Mouse (Mus musculus): ENCODE data around the gene Chkb. TPM values are rescaled to one million over a fixed set of nuclear protein-coding genes. Genes with fewer than 3 reads are reported as not detected.
A peak's percentile ranks its signal among the peaks of the same experiment; 100 is the strongest.

Chkb gene
- polyA plus RNA-seq (2014; fragmentation: Nextera tagmentation; extraction: Ambion mirVana): 76.5 and 80.9 TPM in 2 replicates

DNA sequence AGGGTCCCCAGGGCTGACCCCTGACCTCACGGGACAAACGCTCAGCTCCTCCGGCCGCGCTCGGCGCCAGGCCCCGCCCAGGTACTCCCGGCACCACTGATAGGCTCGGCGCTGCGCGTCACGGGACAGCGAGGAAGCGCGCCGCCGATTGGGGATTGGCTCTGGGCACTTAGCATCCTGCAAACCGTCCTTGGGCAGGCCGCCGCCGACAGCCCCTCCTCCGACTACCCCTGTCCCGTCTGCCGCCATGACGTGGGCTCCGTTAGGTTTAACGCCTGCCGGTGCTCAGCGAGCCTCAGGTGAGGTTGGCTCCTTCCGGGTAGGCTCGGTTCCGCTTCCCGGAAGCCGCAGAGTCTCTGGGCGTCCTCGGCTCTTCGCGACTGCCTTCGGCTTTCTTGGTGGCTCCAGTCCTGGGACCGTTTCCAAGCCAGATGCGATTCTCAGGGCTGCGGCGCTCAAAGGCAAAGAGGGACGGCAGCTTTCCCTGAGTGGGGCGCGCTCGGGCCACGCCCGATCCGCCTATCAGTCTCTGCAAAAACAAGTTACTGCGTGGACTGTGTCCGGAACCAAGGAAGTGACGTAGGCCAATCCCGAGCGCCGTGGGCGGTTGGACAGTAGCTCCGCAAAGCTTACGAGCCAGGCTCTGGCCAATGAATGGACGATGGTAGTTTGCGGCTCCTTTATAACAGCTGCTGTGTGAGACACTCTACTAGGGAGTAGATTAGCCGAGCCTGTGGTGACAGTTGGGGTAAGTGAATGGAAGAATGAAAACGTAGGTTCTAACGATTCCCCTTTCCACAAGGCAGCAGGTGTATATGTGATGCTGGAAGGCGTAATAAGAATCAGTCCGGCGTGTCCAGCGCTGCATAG, at the start of gene Chkb, which contains the start of the genes C730034F03Rik and Gm44502:
Gene Chkb, minus strand, starts transcription at position 557 of the 870 bp plus-strand sequence.
Gene C730034F03Rik, plus strand, starts transcription at position 238 of the 870 bp plus-strand sequence.
Gene Gm44502, minus strand, starts transcription at position 345 of the 870 bp plus-strand sequence.
- H3K4me3 ChIP-seq (ENCODE audit: low read depth, low read length): peak within 1 kb of the TSS; percentile 62
- H3K36me3 ChIP-seq (ENCODE audit: control insufficient read depth, insufficient read depth, low read length): peaks cover 11% of the 10 kb centered on the region; the same call in 1 of the 2 replicates
- H3K4me1 ChIP-seq (ENCODE audit: control insufficient read depth, insufficient read depth, low read length): peaks cover 11% of the 10 kb centered on the region
- H3K4me2 ChIP-seq (ENCODE audit: low read depth, low read length): peak within 1 kb of the TSS; percentile 95
- peak; percentile 95 for ATAC-seq (ENCODE audit: low read depth)
- under 1% methylated on average over 70 of the region's 70 CpGs for WGBS
- H3K9me3 ChIP-seq (ENCODE audit: control insufficient read depth, low read length): no peaks in the 10 kb centered on the region
- peak within 1 kb of the TSS; percentile 82 for H3K9ac ChIP-seq (replicated peaks; ENCODE audit: low read depth, low read length)
- H3K27ac ChIP-seq (ENCODE audit: low read depth, low read length): peak within 1 kb of the TSS; percentile 96
- no peaks in the 10 kb centered on the region for H3K27me3 ChIP-seq (ENCODE audit: control insufficient read depth, insufficient read depth, low read length)

DNA sequence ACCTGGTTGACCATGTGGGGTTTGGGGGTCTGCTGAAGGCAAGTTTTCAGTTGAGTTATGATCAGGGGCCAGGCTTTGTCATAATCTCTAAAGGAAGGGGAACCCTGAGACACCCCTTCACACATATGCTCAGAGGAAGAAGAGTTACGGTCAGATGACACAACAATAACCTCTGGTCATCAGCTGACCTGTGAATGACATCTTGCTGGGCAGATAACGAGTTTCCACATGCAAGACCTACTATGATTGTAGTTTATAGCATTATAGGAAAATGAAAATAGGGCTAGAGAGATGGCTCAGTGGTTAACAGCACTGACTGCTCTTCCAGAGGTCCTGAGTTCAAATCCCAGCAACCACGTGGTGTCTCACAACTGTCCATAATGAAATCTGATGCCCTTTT, 48.9 kb upstream of the Chkb start:
- WGBS: 82% methylated on average over 3 of the region's 3 CpGs
- Histone ChIP-seq H3K4me3 (ENCODE audit: low read depth, low read length) (no peak overlapping the region), H3K9me3 (ENCODE audit: control insufficient read depth, low read length) (no peaks in the 10 kb centered on the region), H3K36me3 (ENCODE audit: control insufficient read depth, insufficient read depth, low read length) (no peaks in the 10 kb centered on the region), H3K27me3 (ENCODE audit: control insufficient read depth, insufficient read depth, low read length) (no peaks in the 10 kb centered on the region), H3K9ac (replicated peaks; ENCODE audit: low read depth, low read length) (no peak overlapping the region), H3K27ac (ENCODE audit: low read depth, low read length) (no peak overlapping the region), H3K4me1 (ENCODE audit: control insufficient read depth, insufficient read depth, low read length) (peaks cover 5% of the 10 kb centered on the region; the same call in 1 of the 2 replicates), H3K4me2 (ENCODE audit: low read depth, low read length) (no peak overlapping the region)
- no peak for ATAC-seq (ENCODE audit: low read depth)

DNA sequence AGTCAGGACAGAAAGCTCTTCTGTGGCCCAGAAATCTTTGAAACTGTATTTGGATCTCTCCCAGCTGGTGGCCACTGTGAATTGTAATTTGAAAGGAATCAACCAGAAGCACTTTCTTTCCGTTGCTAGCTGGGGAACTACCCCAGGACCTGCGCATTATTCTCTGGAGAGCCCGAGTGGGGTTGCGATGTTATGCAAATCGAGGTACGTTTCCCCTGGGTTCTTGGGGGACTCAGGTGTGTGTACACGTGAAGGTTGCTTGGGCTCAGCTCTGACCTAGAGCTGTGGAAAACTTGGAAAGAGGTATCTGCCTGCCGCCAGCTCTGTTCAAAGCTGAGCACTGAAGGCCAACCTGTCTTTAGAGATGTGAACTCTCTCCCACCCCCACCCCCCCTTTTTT, 48.1 kb upstream of the Chkb start:
- no peak for ATAC-seq (ENCODE audit: low read depth)
- H3K27ac ChIP-seq (ENCODE audit: low read depth, low read length): no peak overlapping the region
- H3K27me3 ChIP-seq (ENCODE audit: control insufficient read depth, insufficient read depth, low read length): no peaks in the 10 kb centered on the region
- no peak overlapping the region for H3K4me2 ChIP-seq (ENCODE audit: low read depth, low read length)
- no peak overlapping the region for H3K4me3 ChIP-seq (ENCODE audit: low read depth, low read length)
- no peaks in the 10 kb centered on the region for H3K36me3 ChIP-seq (ENCODE audit: control insufficient read depth, insufficient read depth, low read length)
- peaks cover 5% of the 10 kb centered on the region; the same call in 1 of the 2 replicates for H3K4me1 ChIP-seq (ENCODE audit: control insufficient read depth, insufficient read depth, low read length)
- no peaks in the 10 kb centered on the region for H3K9me3 ChIP-seq (ENCODE audit: control insufficient read depth, low read length)
- no peak overlapping the region for H3K9ac ChIP-seq (replicated peaks; ENCODE audit: low read depth, low read length)
- WGBS: 48% methylated on average over 8 of the region's 8 CpGs

DNA sequence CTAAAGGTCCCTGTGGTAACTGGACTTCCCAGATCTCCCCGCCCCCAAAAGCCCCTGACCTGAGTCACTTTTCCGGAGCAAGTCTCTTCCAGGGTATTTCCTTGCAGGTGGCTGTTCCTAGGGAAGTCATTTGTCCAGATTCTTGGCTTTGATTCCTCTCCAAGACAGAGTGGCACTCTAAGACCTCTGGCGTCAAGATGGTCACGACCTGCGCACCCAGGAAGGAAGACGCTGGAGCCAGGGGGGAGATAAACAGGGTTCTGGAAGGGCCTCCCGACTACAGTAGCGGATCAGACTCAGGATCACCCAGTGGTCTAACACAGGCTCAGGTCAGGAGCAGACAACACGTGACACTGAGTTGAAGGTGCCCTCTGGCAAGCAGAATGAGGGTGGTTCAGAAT, 47.4 kb upstream of the Chkb start, which contains the start of gene Arsa:
Gene Arsa, minus strand, starts transcription at position 335 of the 401 bp plus-strand sequence.
- Histone ChIP-seq H3K4me3 (ENCODE audit: low read depth, low read length) (peak within 1 kb of the TSS; percentile 57), H3K36me3 (ENCODE audit: control insufficient read depth, insufficient read depth, low read length) (no peaks in the 10 kb centered on the region), H3K9me3 (ENCODE audit: control insufficient read depth, low read length) (no peaks in the 10 kb centered on the region), H3K27ac (ENCODE audit: low read depth, low read length) (peak within 1 kb of the TSS; percentile 77), H3K9ac (replicated peaks; ENCODE audit: low read depth, low read length) (peak within 1 kb of the TSS; percentile 64), H3K4me2 (ENCODE audit: low read depth, low read length) (peak within 1 kb of the TSS; percentile 95), H3K4me1 (ENCODE audit: control insufficient read depth, insufficient read depth, low read length) (peaks cover 5% of the 10 kb centered on the region; the same call in 1 of the 2 replicates), H3K27me3 (ENCODE audit: control insufficient read depth, insufficient read depth, low read length) (no peaks in the 10 kb centered on the region)
- 33% methylated on average over 9 of the region's 9 CpGs for WGBS
- ATAC-seq (ENCODE audit: low read depth): no peak

DNA sequence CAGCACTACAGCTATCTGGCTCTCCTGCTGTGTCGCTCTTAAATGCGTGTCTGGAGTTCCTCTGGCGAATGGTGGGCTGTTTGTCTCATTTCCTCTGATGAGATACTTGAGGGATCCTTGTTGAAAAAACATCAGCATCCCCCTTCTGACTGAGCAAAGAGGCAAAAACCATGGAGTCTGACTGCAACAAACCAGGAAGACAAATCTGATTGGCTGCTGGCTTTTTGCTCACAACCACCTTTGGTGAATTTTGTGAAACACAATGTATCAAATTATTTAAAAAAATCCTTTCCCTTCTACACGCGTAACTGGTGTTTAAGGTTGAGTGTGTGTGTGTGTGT, 46.7 kb upstream of the Chkb start:
- ATAC-seq (ENCODE audit: low read depth): no peak
- WGBS: 4% methylated on average over 5 of the region's 5 CpGs

DNA sequence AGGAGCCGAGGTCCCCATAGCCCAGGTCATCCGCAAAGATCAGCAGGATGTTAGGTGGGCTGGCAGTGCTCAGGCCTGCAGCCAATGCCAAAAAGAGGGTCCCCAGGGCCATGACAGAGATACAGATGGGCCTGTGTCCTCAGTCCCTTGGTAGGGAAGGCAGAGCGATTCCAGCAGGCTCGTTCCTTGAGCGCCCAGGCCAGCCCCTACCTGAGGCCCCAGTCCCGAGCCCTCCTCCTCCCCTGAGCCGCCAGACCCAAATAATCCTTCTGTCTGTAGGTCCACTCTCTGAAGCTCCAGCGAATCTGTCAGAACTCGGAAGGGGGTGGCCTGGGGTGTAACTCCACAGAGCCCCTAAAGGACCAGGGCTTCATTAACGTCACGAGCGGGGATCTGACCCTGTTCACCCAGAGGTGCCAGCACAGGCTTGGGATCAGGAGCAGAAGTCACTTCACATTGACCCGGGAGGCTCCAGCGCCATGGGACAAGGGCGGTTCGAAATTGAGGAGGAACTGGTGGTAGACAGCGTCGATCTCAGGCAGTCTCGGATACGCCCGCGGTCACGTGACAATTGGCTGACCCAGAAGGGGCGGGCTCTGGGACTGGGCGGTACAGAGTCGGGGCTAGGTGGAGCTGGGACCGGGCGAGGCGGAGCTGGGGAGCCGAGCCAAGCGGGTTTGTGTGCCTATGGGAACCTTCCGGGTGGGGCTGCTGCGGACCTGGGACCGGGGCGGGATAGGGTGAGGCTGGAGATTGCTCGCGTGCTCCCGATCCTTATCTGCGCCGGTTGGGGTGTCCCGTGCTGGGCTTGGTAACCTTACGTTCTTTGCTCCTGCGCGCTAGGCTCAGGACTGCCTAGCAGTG, 46.1 kb upstream of the Chkb start:
- Histone ChIP-seq H3K4me1 (ENCODE audit: control insufficient read depth, insufficient read depth, low read length) (peaks cover 5% of the 10 kb centered on the region; the same call in 1 of the 2 replicates), H3K27me3 (ENCODE audit: control insufficient read depth, insufficient read depth, low read length) (no peaks in the 10 kb centered on the region), H3K36me3 (ENCODE audit: control insufficient read depth, insufficient read depth, low read length) (no peaks in the 10 kb centered on the region), H3K9me3 (ENCODE audit: control insufficient read depth, low read length) (no peaks in the 10 kb centered on the region), H3K27ac (ENCODE audit: low read depth, low read length) (peak overlapping the region; percentile 77), H3K4me2 (ENCODE audit: low read depth, low read length) (peak overlapping the region; percentile 95), H3K4me3 (ENCODE audit: low read depth, low read length) (peak overlapping the region; percentile 57), H3K9ac (replicated peaks; ENCODE audit: low read depth, low read length) (peak overlapping the region; percentile 64)
- WGBS: 10% methylated on average over 44 of the region's 44 CpGs
- peak; percentile 97 for ATAC-seq (ENCODE audit: low read depth)

More for the DNA sequence above, 46.7 kb upstream of the Chkb start:
- Histone ChIP-seq H3K9me3 (ENCODE audit: control insufficient read depth, low read length) (no peaks in the 10 kb centered on the region), H3K36me3 (ENCODE audit: control insufficient read depth, insufficient read depth, low read length) (no peaks in the 10 kb centered on the region), H3K4me2 (ENCODE audit: low read depth, low read length) (peak overlapping the region; percentile 95), H3K4me1 (ENCODE audit: control insufficient read depth, insufficient read depth, low read length) (peaks cover 5% of the 10 kb centered on the region; the same call in 1 of the 2 replicates), H3K4me3 (ENCODE audit: low read depth, low read length) (peak overlapping the region; percentile 57), H3K27me3 (ENCODE audit: control insufficient read depth, insufficient read depth, low read length) (no peaks in the 10 kb centered on the region), H3K9ac (replicated peaks; ENCODE audit: low read depth, low read length) (peak overlapping the region; percentile 64), H3K27ac (ENCODE audit: low read depth, low read length) (peak overlapping the region; percentile 77)

DNA sequence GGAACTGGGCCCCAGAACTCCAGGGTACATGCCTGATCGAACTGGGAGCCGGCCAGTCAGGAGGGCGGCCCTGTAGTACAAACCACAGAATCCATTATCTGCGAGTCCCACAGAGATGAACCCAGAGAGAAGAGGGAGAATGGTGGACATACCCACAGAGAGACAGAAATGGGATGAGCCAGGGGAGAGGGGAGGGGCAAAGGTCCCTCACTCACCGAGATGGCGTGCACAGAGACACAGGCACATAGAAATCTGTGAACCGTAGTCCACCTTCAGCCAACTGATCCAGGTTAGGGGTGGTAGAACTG, 45.5 kb upstream of the Chkb start:
- Histone ChIP-seq H3K4me2 (ENCODE audit: low read depth, low read length) (peak overlapping the region; percentile 95), H3K36me3 (ENCODE audit: control insufficient read depth, insufficient read depth, low read length) (no peaks in the 10 kb centered on the region), H3K27me3 (ENCODE audit: control insufficient read depth, insufficient read depth, low read length) (no peaks in the 10 kb centered on the region), H3K9ac (replicated peaks; ENCODE audit: low read depth, low read length) (peak overlapping the region; percentile 64), H3K27ac (ENCODE audit: low read depth, low read length) (no peak overlapping the region), H3K4me3 (ENCODE audit: low read depth, low read length) (peak overlapping the region; percentile 57), H3K9me3 (ENCODE audit: control insufficient read depth, low read length) (no peaks in the 10 kb centered on the region), H3K4me1 (ENCODE audit: control insufficient read depth, insufficient read depth, low read length) (peaks cover 5% of the 10 kb centered on the region; the same call in 1 of the 2 replicates)
- 84% methylated on average over 7 of the region's 7 CpGs for WGBS
- no peak for ATAC-seq (ENCODE audit: low read depth)

DNA sequence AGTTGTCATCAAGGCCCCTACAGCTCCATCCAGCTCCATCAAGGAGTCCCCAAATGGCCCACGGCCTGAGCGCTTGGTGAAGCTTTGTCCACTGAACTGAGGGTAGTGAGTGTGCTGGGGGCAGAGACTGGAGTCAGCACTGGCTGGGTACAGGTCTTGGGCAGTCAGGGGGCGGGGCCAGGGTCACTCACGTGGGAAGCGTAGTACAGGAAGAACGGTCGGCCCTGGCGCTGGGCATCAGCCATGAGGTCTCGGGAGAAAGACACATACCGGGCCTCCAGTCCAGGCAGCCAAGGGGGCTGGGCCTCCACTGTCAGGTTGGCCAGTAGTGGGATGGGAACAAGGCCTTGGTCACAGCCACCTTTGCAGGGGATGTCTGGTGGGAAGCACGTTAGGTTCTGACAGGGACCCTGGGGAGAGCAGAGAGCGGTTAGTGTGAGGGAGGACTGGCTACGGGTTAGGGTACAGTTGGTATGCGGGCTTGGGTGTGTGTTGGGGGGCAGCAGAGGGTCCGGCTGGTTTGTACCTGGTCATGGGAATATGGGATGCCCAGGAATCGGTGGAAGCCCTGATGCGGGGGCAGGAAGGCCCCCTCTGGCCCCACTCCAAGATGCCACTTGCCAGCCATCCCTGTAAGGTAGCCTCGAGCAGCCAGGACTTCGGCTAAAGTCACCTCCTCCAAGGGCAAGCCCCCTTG, 45.0 kb upstream of the Chkb start:
- ATAC-seq (ENCODE audit: low read depth): no peak

More for the DNA sequence above, 45.0 kb upstream of the Chkb start:
- no peak overlapping the region for H3K9ac ChIP-seq (replicated peaks; ENCODE audit: low read depth, low read length)
- peaks cover 5% of the 10 kb centered on the region; the same call in 1 of the 2 replicates for H3K4me1 ChIP-seq (ENCODE audit: control insufficient read depth, insufficient read depth, low read length)
- no peaks in the 10 kb centered on the region for H3K27me3 ChIP-seq (ENCODE audit: control insufficient read depth, insufficient read depth, low read length)
- H3K27ac ChIP-seq (ENCODE audit: low read depth, low read length): no peak overlapping the region
- H3K4me2 ChIP-seq (ENCODE audit: low read depth, low read length): peak overlapping the region; percentile 95; the same call in 1 of the 2 replicates
- no peak overlapping the region for H3K4me3 ChIP-seq (ENCODE audit: low read depth, low read length)
- H3K36me3 ChIP-seq (ENCODE audit: control insufficient read depth, insufficient read depth, low read length): no peaks in the 10 kb centered on the region
- WGBS: 93% methylated on average over 19 of the region's 19 CpGs
- H3K9me3 ChIP-seq (ENCODE audit: control insufficient read depth, low read length): no peaks in the 10 kb centered on the region
